Mouse (Mus musculus): ENCODE results near the gene Srsf10.

- TF ChIP-seq CTCF (IDR thresholded peaks at IDR 0.05; ENCODE audit: low read depth) (no peak), EP300 (IDR thresholded peaks at IDR 0.05; ENCODE audit: low read depth) (no peak)
Measured at GRCm38 (mm10) chr4:135853987-135854546, 1.5 kb upstream of the Srsf10 start.
